Mouse (Mus musculus) heart, postnatal 0 days (tissue): ENCODE results near the gene Spata7.

ENCODE experiments used
- CTCF ChIP-seq: IDR thresholded peaks from 2 replicates; pipeline ENCODE4 v1.5.1; 2016; ENCODE audit warnings: antibody characterized with exemption, control low read depth, low read depth
- EP300 ChIP-seq: IDR thresholded peaks from 2 replicates; pipeline ENCODE4 v1.6.1; 2016; ENCODE audit warnings: antibody characterized with exemption, low read depth

DNA sequence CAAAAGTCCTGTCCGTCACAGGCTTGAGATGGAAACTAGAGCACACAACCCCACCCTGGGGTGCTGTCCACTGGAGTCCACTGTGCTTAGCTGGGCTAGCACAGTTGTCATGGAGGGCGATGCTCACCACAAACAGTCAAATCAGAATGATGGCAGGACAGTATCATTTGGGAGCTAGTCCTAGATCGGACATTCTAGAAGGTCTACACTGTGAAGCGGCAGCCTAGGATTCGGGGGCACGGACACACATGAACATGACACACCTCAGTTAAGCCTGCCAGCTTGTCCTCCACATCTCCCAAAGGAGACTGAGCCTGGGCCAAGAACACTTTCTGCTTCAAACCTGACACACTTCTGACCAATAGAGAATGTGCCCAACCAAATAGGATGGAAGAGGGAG, 48.9 kb downstream of the Spata7 start:
- TF ChIP-seq CTCF (no peak), EP300 (no peak)
